Mouse (Mus musculus) lung, embryonic 16.5 days (tissue): ENCODE data around the gene Lpp. TPM values are rescaled to one million over a fixed set of nuclear protein-coding genes. Genes with fewer than 3 reads are reported as not detected.

Source experiments
- ATAC-seq: fragments of 200-750 bp; cut with Nextera tagmentation; 2 replicates; pipeline ENCODE4 v1.8.0; 2017; ENCODE audit warnings: low read depth, mild to moderate bottlenecking, moderate library complexity
- H3K27ac ChIP-seq: fragments of 300-500 bp; sonication (generic); 2 replicates; pipeline ENCODE4 v1.5.1; 2014; ENCODE audit warnings: mild to moderate bottlenecking, control low read depth, low read length
- H3K27me3 ChIP-seq: fragments of 300-500 bp; sonication (generic); 2 replicates; pipeline ENCODE4 v1.6.1; 2014; ENCODE audit warnings: low read depth, low read length, mixed read lengths; ENCODE audit not compliant: control insufficient read depth, insufficient read depth
- H3K36me3 ChIP-seq: fragments of 300-500 bp; sonication (generic); 2 replicates; pipeline ENCODE4 v1.6.1; 2014; ENCODE audit warnings: low read length; ENCODE audit not compliant: control insufficient read depth, insufficient read depth
- H3K4me1 ChIP-seq: fragments of 300-500 bp; sonication (generic); replicated peaks from 2 replicates; pipeline ENCODE4 v1.6.1; 2014; ENCODE audit warnings: low read length, mixed read lengths; ENCODE audit not compliant: control insufficient read depth, insufficient read depth
- H3K4me2 ChIP-seq: fragments of 300-500 bp; sonication (generic); 2 replicates; pipeline ENCODE4 v1.6.1; 2014; ENCODE audit warnings: low read depth, low read length, control low read depth
- H3K4me3 ChIP-seq: fragments of 300-500 bp; sonication (generic); 2 replicates; pipeline ENCODE4 v1.5.1; 2014; ENCODE audit warnings: mild to moderate bottlenecking, low read length, control low read depth
- H3K9ac ChIP-seq: fragments of 300-500 bp; sonication (generic); 2 replicates; pipeline ENCODE4 v1.6.1; 2014; ENCODE audit warnings: low read length, control low read depth
- H3K9me3 ChIP-seq: fragments of 300-500 bp; sonication (generic); 2 replicates; pipeline ENCODE4 v1.6.1; 2016; ENCODE audit warnings: low read length; ENCODE audit not compliant: control insufficient read depth
- WGBS: fragments of 180-500 bp; shearing (Covaris S2); extraction: QIAGEN DNeasy Blood & Tissue Kit; methylation state at CpG from one replicate; pipeline ENCODE4 v1.1.7; 2014; 5-methylcytosine and 5-hydroxymethylcytosine counted together
- polyA plus RNA-seq: library from polyadenylated mRNA; unstranded; fragments of >200 nt; fragmentation: Nextera tagmentation; extraction: Ambion mirVana; gene quantifications from 2 replicates; pipeline ENCODE4 v1.2.1, GENCODE M21; 2015

Gene Lpp
- polyA plus RNA-seq, 1 experiment from 2014 or later = 76.8 TPM

DNA sequence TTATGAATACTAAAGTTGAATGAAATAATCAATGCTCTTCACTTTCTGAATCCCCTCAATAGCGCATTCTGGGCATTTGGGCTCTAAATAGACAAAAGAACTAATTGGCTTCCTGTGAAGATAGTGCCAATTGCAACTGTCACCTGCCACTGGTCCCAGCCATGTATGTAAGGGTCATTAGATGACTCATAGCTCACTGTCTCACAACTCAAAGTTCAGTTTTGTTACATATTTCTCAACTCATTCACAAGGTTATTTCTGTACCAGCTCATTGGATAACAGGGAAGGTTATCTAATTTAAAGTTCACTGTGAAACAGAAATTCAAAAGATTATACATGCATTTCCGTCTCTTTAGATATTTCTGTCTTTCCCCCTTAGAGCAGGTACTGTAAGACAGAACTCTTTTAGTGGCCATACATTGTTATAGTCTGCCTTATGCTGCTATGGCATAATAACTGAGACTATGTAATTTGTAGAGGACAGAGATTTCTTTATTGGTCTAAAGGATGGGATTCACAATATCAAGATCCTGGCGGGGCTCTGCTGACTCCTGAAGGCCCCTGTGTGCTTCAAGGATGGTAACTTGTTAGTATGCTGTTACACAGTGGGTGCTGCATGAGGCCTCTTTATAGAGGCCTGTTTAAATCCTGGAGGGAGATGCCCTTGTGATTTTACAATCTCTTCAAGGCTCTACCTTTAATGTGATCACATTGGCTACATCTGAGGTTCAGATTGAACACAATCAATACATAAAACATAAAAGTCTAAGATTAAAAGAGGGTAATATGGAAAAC, 488.9 kb downstream of the Lpp start:
- ATAC-seq = no peak
- 92% methylated on average over 3 of the region's 3 CpGs for WGBS
- H3K36me3 ChIP-seq = no peaks in the 10 kb centered on the region

DNA sequence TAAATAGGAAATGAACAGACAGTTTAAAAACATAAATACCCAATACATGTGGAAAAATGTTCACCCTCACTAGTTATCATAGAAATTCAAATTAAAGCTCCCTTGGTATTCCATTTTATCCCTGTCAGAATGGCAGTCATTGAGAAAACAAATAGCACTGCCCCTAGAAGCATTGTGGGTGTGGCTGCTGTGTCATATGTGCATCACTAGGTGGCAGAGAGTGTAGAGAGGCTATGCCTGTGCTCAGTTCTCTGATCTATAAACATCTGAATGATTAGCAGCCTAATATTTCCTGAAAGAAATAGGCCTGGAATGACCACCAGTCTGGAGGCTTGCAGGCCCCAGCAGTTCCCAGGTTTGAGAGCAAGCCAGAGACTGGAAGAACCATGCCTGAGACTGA, 490.7 kb downstream of the Lpp start:
- Histone ChIP-seq H3K4me1 (peaks cover 9% of the 10 kb centered on the region; the same call in 1 of the 2 replicates), H3K27me3 (no peaks in the 10 kb centered on the region), H3K36me3 (no peaks in the 10 kb centered on the region), H3K9ac (no peak overlapping the region), H3K9me3 (no peaks in the 10 kb centered on the region), H3K27ac (no peak overlapping the region), H3K4me3 (no peak overlapping the region), H3K4me2 (no peak overlapping the region)
- ATAC-seq = no peak

More for the DNA sequence above, 488.9 kb downstream of the Lpp start:
- H3K4me3 ChIP-seq = no peak overlapping the region
- no peak overlapping the region for H3K27ac ChIP-seq
- H3K9ac ChIP-seq = no peak overlapping the region
- H3K9me3 ChIP-seq = no peaks in the 10 kb centered on the region
- no peaks in the 10 kb centered on the region for H3K27me3 ChIP-seq
- H3K4me1 ChIP-seq = peaks cover 6% of the 10 kb centered on the region; the same call in 1 of the 2 replicates
- no peak overlapping the region for H3K4me2 ChIP-seq

DNA sequence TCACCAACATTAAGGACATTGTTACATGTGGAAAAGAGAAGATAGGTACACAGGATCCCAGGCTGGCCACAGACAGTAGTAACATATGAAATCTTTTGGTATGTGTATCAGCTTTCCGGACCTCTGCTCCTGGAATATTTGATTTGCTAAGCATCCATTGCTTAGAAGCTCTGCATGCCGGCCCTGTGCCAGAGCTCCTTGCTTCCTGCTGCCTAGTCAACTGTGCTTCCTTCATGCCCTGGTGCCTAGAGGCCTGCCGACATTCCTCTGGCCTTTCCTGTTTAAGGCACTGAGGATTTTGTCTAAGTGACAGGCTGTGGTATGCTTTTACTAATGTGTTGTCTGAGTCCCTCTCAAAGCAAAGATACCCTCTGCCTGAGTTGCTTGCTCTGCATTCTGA, 493.0 kb downstream of the Lpp start:
- Histone ChIP-seq H3K4me3 (no peak overlapping the region), H3K9ac (no peak overlapping the region), H3K4me1 (peaks cover 12% of the 10 kb centered on the region; the same call in 1 of the 2 replicates), H3K36me3 (no peaks in the 10 kb centered on the region), H3K27ac (0 out of 2 replicates have a peak overlapping the region, but pooled peaks have one; percentile 8), H3K9me3 (no peaks in the 10 kb centered on the region), H3K27me3 (no peaks in the 10 kb centered on the region), H3K4me2 (no peak overlapping the region)
- 26% methylated on average over 3 of the region's 3 CpGs for WGBS
- no peak for ATAC-seq

DNA sequence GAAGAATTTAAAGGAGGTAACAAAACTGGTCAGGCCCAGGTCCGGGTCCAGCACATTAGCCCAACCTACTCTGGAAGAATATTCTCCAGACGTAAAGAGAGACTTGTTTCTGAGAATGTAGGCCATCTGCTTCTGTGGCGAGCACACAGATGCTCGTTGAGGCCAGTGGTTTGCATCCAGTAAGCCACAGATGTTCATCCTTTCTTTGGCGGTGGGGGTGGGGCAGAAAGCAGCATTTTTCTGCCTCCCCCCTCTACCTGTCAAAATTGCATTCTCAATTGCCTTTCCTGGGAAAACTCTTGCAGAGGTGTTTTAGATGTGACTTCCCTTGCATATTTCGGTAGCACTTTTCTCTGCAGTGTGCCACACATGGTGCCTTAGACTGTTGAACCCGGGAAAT, 493.6 kb downstream of the Lpp start:
- no peaks in the 10 kb centered on the region for H3K36me3 ChIP-seq
- no peaks in the 10 kb centered on the region for H3K27me3 ChIP-seq
- peaks cover 13% of the 10 kb centered on the region; the same call in 1 of the 2 replicates for H3K4me1 ChIP-seq
- WGBS = 49% methylated on average over 7 of the region's 7 CpGs
- no peak overlapping the region for H3K4me3 ChIP-seq
- no peak overlapping the region for H3K9ac ChIP-seq
- no peaks in the 10 kb centered on the region for H3K9me3 ChIP-seq
- H3K4me2 ChIP-seq = no peak overlapping the region
- no peak overlapping the region for H3K27ac ChIP-seq
- ATAC-seq = no peak

DNA sequence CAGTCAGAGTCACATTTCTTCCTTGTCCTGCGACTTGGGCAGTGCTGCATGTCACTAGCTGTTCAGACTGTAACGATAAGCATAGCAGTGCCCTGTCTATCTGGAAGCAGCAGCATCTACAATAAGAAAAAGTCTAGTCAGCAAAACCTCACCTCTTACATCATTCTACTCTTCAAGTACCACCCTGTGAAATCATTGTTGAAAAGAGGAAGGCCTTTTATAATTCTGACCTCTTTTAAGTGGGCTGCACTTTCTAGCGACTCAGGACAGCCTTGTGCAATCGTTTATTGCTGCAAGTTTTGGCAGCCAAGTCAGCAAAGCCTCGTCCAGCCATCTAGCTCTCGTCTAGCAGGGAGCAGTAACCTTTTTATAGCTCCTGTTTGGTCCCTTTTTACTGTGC, 498.1 kb downstream of the Lpp start:
- H3K4me3 ChIP-seq = no peak overlapping the region
- H3K27ac ChIP-seq = no peak overlapping the region
- H3K9me3 ChIP-seq = no peaks in the 10 kb centered on the region
- no peaks in the 10 kb centered on the region for H3K27me3 ChIP-seq
- no peaks in the 10 kb centered on the region for H3K36me3 ChIP-seq
- H3K4me2 ChIP-seq = no peak overlapping the region
- H3K9ac ChIP-seq = no peak overlapping the region
- peak; percentile 85 for ATAC-seq
- H3K4me1 ChIP-seq = peaks cover 12% of the 10 kb centered on the region; the same call in 1 of the 2 replicates
- WGBS = 29% methylated on average over 6 of the region's 6 CpGs

DNA sequence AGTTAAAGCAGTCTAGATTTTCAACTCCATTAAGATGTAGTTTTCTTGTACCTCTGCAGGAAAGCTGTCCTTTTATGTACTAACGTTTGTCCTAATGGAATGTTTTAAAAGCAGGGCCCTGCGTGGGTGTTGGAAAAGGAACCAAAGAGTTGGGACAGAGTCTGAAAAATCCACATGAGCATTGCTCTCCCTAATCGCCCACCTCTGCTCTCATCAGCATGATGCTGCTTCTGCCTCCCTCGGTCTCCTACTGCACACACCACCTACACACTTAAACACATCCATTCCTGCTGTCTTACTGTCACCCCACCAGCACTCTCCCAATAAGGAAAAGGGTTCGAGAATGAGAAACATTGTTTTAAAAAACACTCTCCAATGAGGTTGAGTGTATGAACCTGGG, 501.9 kb downstream of the Lpp start:
- ATAC-seq = no peak
- H3K9me3 ChIP-seq = no peaks in the 10 kb centered on the region
- WGBS = 68% methylated on average over 5 of the region's 5 CpGs
- no peak overlapping the region for H3K4me2 ChIP-seq
- no peaks in the 10 kb centered on the region for H3K36me3 ChIP-seq
- H3K27ac ChIP-seq = no peak overlapping the region
- H3K4me1 ChIP-seq = peaks cover 21% of the 10 kb centered on the region
- H3K9ac ChIP-seq = no peak overlapping the region
- no peaks in the 10 kb centered on the region for H3K27me3 ChIP-seq
- no peak overlapping the region for H3K4me3 ChIP-seq

DNA sequence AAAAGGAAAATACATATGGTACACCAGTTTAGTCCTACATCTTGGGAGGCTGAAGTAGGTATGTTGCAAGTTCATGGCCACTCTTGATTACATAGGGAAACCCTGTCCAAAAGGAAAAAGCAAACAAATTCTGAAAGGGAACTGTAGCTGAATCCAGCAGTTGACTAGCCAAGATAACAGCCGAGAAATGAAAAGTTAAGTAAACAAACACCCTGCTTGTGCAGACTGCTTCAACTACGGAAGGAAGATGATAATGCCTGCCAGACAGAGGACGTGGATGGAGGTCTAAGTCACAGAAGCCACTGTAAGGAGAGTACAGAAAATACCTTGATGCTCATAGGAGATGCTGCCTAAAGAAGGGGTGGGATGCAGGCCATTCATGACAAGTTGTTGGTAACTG, 504.3 kb downstream of the Lpp start:
- no peak overlapping the region for H3K9ac ChIP-seq
- H3K27ac ChIP-seq = peak overlapping the region; percentile 12
- WGBS = 9% methylated on average over 3 of the region's 3 CpGs
- H3K4me3 ChIP-seq = no peak overlapping the region
- no peaks in the 10 kb centered on the region for H3K36me3 ChIP-seq
- no peak overlapping the region for H3K4me2 ChIP-seq
- no peaks in the 10 kb centered on the region for H3K9me3 ChIP-seq
- ATAC-seq = peak; percentile 73
- H3K4me1 ChIP-seq = peaks cover 34% of the 10 kb centered on the region
- no peaks in the 10 kb centered on the region for H3K27me3 ChIP-seq

DNA sequence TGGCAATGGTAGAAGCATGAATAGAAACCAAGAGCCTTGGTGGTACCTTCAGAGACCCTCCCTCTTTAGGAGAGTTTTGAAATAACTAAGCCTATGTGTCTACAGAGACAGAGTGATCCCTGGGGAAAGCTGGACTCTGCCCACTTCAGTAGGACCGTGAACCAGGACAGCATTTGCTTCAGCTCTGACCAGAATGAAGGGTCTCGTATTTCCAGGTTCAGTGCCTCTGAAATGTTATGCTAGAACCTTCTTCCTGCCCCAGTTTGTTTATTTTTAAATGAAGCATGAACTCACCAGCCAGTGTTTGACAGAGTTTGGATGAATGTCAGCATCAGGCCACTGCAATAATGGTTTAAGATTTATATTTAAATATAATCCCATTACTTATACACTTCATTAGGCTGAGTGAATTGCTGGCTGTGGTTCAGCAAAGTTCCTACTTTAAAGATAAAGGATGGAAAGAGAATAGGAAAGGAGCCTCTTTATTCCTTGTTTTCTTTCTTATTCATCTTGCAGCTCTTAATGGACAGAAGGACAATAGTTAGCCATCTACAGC, 507.0 kb downstream of the Lpp start:
- 10% methylated on average over 2 of the region's 2 CpGs for WGBS
- no peaks in the 10 kb centered on the region for H3K36me3 ChIP-seq
- H3K4me3 ChIP-seq = no peak overlapping the region
- H3K27ac ChIP-seq = peak overlapping the region; percentile 51
- ATAC-seq = peak; percentile 62
- no peak overlapping the region for H3K4me2 ChIP-seq
- H3K27me3 ChIP-seq = no peaks in the 10 kb centered on the region
- no peak overlapping the region for H3K9ac ChIP-seq
- no peaks in the 10 kb centered on the region for H3K9me3 ChIP-seq
- H3K4me1 ChIP-seq = peaks cover 34% of the 10 kb centered on the region

DNA sequence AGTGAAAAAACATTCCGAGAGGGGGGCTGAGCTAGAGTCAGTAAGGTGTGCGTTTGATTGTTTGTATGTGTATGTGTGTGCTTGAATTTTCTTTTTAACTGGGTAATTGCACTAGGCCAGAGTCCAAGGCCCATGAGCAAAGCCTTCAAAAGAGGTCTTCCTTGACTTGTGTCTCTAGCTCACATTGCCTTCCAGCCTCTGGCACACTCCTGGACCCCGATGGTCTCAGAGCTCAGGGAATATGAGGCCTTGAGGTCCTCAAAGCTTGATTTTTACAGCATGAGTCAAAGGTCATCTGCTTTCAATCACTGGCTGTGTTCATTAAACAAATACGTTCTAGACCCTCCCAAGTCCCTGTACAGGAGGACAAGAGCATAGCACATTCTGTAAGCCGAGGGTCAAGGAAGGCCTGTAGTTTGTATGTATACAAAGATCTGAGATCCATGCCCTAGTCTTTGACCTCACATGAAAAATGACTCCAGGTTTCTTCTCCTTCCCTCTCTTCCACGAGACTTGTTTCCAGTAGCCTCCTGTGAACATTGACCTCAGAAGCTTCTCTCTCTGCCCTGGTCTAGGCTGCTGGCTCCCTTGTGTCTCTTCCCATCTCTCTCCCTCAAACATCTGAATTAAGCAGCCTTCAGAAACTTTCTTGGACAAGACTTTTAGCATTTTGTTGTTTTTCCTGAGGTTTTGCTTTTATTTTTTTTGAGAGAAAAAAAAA, 508.0 kb downstream of the Lpp start:
- Histone ChIP-seq H3K36me3 (no peaks in the 10 kb centered on the region), H3K27ac (peak overlapping the region; percentile 51; the same call in 1 of the 2 replicates), H3K4me1 (peaks cover 34% of the 10 kb centered on the region), H3K9me3 (no peaks in the 10 kb centered on the region), H3K9ac (no peak overlapping the region), H3K27me3 (no peaks in the 10 kb centered on the region), H3K4me2 (no peak overlapping the region), H3K4me3 (no peak overlapping the region)
- 48% methylated on average over 6 of the region's 6 CpGs for WGBS
- ATAC-seq = no peak
